ENCODE assay signal across 29 mouse cellular contexts in genomic region chr12:9274181-9274580, GRCm38 (mm10).
"Had no signal": no experiment of that assay in that cellular context is flagged by ENCODE, and none has a peak within 500 bp of the region (broad histone marks: within the 10 kb centered on the region; RNA-seq: fewer than 3 reads in every experiment).

No protein-coding gene starts in this region.

- DNase-seq: heart, postnatal 10 days; heart, postnatal 14 days; heart, postnatal 36 days; heart, postnatal 4 days; kidney, adult 11 months; kidney, adult 18-20 months; kidney, adult 8-10 months; kidney, adult 9 months; kidney, postnatal 10 days; kidney, postnatal 14 days; kidney, postnatal 25 days; kidney, postnatal 36 days; kidney, postnatal 4 days; layer of hippocampus, adult 9-11 months; layer of hippocampus, postnatal 36 days had no signal

- H3K36me3 ChIP-seq: heart, embryonic 12.5 days; heart, embryonic 13.5 days; heart, embryonic 15.5 days; hindbrain, embryonic 10.5 days; hindbrain, embryonic 12.5 days; hindbrain, embryonic 13.5 days; hindbrain, embryonic 15.5 days; intestine, embryonic 15.5 days; kidney, embryonic 15.5 days had no signal

- H3K4me3 ChIP-seq: heart, embryonic 12.5 days; heart, embryonic 13.5 days; heart, embryonic 15.5 days; hindbrain, embryonic 10.5 days; hindbrain, embryonic 12.5 days; hindbrain, embryonic 13.5 days; hindbrain, embryonic 15.5 days; intestine, embryonic 15.5 days; kidney, embryonic 15.5 days; layer of hippocampus, adult 2 months; left cerebral cortex, adult 2 months had no signal

- H3K27ac ChIP-seq: heart, embryonic 13.5 days; heart, embryonic 15.5 days; hindbrain, embryonic 10.5 days; hindbrain, embryonic 12.5 days; hindbrain, embryonic 13.5 days; hindbrain, embryonic 14.5 days; hindbrain, embryonic 15.5 days; hindbrain, postnatal 0 days; intestine, embryonic 15.5 days; kidney, embryonic 15.5 days; kidney, postnatal 0 days; layer of hippocampus, adult 2 months; left cerebral cortex, adult 2 months had no signal

- H3K4me1 ChIP-seq: hindbrain, embryonic 12.5 days; hindbrain, embryonic 13.5 days; hindbrain, embryonic 15.5 days; intestine, embryonic 15.5 days; kidney, embryonic 15.5 days had no signal

- H3K27me3 ChIP-seq: heart, embryonic 12.5 days; heart, embryonic 15.5 days; hindbrain, embryonic 12.5 days; hindbrain, embryonic 13.5 days; hindbrain, embryonic 15.5 days; intestine, embryonic 15.5 days had no signal
